18 mouse cellular contexts compared by ENCODE assay signal in genomic region chr10:65330345-65330744, GRCm38 (mm10).
"Had no signal": no experiment of that assay in that cellular context is flagged by ENCODE, and none has a peak within 500 bp of the region (broad histone marks: within the 10 kb centered on the region; RNA-seq: fewer than 3 reads in every experiment).

No protein-coding gene starts in this region.

- H3K27me3 ChIP-seq: kidney, embryonic 15.5 days; liver, embryonic 13.5 days; neural tube, embryonic 13.5 days; stomach, embryonic 15.5 days had no signal

- H3K9ac ChIP-seq: kidney, embryonic 15.5 days; liver, embryonic 13.5 days; neural tube, embryonic 13.5 days; stomach, embryonic 15.5 days had no signal

- H3K27ac ChIP-seq: kidney, embryonic 15.5 days; left cerebral cortex, adult 2 months; liver, embryonic 13.5 days; neural tube, embryonic 13.5 days; stomach, embryonic 15.5 days had no signal

- H3K36me3 ChIP-seq: kidney, embryonic 15.5 days; liver, embryonic 13.5 days; neural tube, embryonic 13.5 days; stomach, embryonic 15.5 days had no signal

- DNase-seq: kidney, adult 11 months; kidney, adult 8-10 months; kidney, postnatal 10 days; kidney, postnatal 36 days; layer of hippocampus, postnatal 36 days; liver, embryonic 13.5 days; lung, adult 2 months; lung, postnatal 14 days; lung, postnatal 4 days; right cerebral cortex, adult 18-20 months; right cerebral cortex, postnatal 25 days; spleen, adult 18-20 months; thymus, postnatal 25 days had no signal

- H3K9me3 ChIP-seq: kidney, embryonic 15.5 days; liver, embryonic 13.5 days; neural tube, embryonic 13.5 days; stomach, embryonic 15.5 days had no signal

- H3K4me2 ChIP-seq: kidney, embryonic 15.5 days; liver, embryonic 13.5 days; midbrain, embryonic 11.5 days; neural tube, embryonic 13.5 days; stomach, embryonic 15.5 days had no signal

- H3K4me1 ChIP-seq: kidney, embryonic 15.5 days; liver, embryonic 13.5 days; neural tube, embryonic 13.5 days; stomach, embryonic 15.5 days had no signal

- H3K4me3 ChIP-seq: kidney, embryonic 15.5 days; left cerebral cortex, adult 2 months; liver, embryonic 13.5 days; neural tube, embryonic 13.5 days; stomach, embryonic 15.5 days had no signal
